Mouse (Mus musculus): Measurements from ENCODE around the gene Dnah1.

GRCm38 (mm10) chr14:31319546-31319945 lies 4.2 kb downstream of the Dnah1 start:
- TF ChIP-seq POLR2A (IDR thresholded peaks at IDR 0.05; ENCODE audit: low read depth, low read length) (no peak), CTCF (IDR thresholded peaks at IDR 0.05; ENCODE audit: borderline replicate concordance, insufficient read depth, low read length) (no peak)

Data from embryonic fibroblast, embryonic 13.5 days (primary cell).